Mouse (Mus musculus) lung, postnatal 10 days (tissue): ENCODE results near the gene Zwint.
A peak's percentile ranks its signal among the peaks of the same experiment; 100 is the strongest.

Experiments
- DNase-seq: peaks from one replicate; pipeline ENCODE4 v3.0.0; 2021

The Zwint gene

GRCm38 (mm10) chr10:72654270-72655016 is at the start of gene Zwint:
Gene Zwint, plus strand, starts transcription at chr10:72654845.
- DNase-seq: peak; percentile 98

DNA sequence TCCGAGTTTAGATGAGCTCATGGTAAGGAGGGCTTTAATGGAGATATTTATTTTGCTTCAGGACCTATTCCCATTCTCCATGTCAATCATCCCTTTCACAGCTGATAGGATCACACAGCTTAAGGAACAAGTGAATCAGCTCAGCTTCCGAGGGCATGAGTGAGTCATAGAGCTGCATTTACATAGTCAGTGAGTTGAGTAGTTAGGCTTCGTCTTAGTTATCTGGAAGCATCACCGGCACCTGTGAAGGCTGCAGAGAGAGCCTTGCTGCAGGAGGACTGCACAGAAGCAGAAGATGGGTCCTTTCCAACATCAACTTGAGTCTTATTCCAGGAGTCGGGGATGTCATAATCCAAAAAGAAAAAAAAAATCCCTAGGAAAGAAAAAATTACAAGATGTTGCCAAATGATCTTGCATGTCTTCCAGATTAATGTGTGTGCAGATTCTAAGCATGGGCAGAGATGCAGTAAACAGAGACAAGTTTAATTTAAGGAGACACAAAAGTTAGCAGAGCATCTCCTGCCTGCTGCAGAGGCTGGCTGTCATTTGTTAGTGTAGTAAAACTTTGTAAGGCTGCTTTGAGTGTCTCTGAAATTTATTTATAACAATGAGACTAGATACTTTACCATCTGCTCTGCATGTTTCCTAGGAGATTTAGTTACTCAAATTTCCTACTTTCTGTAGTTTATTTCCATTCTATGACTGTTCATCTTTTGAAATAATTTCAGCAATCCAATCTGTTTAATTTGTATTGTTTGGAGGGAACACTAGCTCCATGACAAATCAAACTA is 41.3 kb upstream of the Zwint start:
- no peak for DNase-seq

DNA sequence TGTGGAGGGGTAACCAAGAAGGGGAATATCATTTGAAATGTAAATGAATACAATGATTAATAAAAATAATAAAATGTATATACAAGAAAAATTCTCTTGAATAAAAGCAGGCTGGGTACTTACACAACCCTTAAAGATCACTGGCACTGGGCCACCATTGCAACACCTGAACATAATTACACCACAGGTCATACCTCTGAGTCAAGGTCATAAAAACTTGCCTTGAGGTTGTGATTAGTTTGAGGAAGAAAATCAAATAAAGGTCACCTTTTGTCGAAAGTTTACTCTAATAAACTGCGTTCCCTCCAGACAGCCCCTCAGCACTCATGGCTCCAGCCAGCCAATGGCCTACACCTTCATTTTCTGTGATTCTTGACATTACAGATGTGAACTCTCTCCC is 38.5 kb upstream of the Zwint start:
- no peak for DNase-seq

GRCm38 (mm10) chr10:72620527-72620926 is 34.1 kb upstream of the Zwint start:
- DNase-seq: peak; percentile 50

DNA sequence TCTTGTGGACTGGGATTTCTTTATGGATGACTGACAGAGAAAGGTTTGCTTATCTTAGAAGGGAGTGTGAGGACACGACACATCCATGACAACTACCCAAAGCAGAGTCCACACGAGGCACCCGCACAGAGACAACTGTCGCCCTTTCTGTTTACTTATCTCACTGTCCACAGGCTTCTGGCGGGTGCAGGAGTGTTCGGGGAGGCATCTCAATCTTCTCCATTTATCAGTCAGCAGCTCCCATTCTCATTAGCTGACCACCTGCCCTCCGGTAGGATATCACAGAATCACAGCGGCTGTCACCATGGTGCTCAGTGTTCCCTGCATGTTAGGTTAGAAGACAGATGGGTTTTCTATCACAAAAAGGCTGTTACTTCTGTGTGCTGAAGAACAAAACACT is 31.1 kb upstream of the Zwint start:
- no peak for DNase-seq

GRCm38 (mm10) chr10:72634125-72634524 is 20.5 kb upstream of the Zwint start:
- no peak for DNase-seq

GRCm38 (mm10) chr10:72650867-72651266 is 3.8 kb upstream of the Zwint start:
- no peak for DNase-seq

- DNase-seq: no peak
Measured at GRCm38 (mm10) chr10:72653797-72654196, 848 bp upstream of the Zwint start.

GRCm38 (mm10) chr10:72655017-72655509 is 418 bp downstream of the Zwint start:
- DNase-seq: peak; percentile 41

GRCm38 (mm10) chr10:72659198-72659597 is 4.6 kb downstream of the Zwint start:
- DNase-seq: no peak

GRCm38 (mm10) chr10:72660350-72660749 is 5.7 kb downstream of the Zwint start:
- DNase-seq: no peak

GRCm38 (mm10) chr10:72667856-72668255 is 13.2 kb downstream of the Zwint start:
- DNase-seq: no peak

GRCm38 (mm10) chr10:72669086-72669485 is 14.4 kb downstream of the Zwint start:
- DNase-seq: no peak

GRCm38 (mm10) chr10:72675971-72676370 is 21.3 kb downstream of the Zwint start:
- no peak for DNase-seq

- DNase-seq: no peak
Measured at GRCm38 (mm10) chr10:72676550-72676949, 21.9 kb downstream of the Zwint start.

DNA sequence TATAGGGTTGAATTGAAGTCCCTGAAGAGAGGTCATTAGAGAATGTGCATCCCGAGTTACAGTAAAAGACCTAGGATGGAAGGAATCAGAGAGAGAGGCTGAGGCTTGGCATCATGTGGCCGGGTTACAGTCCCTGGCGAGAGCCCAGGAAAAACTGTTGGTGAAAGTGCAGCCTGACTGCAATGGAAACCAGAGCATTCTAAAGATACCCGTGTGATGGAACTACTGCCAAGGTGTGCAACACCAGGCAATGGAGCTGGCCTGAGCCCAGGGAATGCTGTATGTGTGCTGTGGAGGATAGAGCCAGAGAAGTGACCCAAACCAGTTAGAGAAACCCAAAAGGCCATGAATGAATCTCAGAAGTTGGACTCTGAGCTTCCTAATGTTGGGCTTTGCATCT is 24.4 kb downstream of the Zwint start:
- DNase-seq: no peak

- no peak for DNase-seq
Measured at GRCm38 (mm10) chr10:72701092-72701491, 46.4 kb downstream of the Zwint start.

DNA sequence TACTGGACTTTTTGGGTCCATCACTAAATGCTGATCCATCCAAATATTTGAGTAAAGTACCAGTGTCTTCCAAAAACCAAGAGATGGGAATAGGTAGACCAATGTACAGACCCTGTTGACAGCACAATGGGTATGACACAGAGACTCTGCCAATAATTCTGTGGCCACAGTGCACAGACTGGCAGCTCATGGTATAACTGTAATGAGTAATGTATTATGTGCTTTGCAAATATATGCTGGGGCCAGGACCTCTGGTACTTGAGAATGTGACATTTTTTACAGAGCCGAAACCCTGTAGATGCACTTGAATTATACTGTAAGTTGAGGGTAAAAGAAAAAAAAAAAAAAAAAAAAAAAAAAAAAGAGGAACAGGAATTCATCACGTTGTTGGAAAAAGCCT is 59.1 kb downstream of the Zwint start:
- DNase-seq: no peak
